Mouse (Mus musculus) T-cell, adult 66 days (primary cell): ENCODE data around the gene Cdh13. TPM values are rescaled to one million over a fixed set of nuclear protein-coding genes. Genes with fewer than 3 reads are reported as not detected.

Experiments
- total RNA-seq, 2 experiments: library from RNA; stranded (reverse); gene quantifications; 3 replicates in 1 of 2; 4 replicates in 1 of 2; pipeline ENCODE4 v1.2.4; 2023

Gene Cdh13
- total RNA-seq: under 1 TPM; 0.17 to 0.53 TPM

DNA sequence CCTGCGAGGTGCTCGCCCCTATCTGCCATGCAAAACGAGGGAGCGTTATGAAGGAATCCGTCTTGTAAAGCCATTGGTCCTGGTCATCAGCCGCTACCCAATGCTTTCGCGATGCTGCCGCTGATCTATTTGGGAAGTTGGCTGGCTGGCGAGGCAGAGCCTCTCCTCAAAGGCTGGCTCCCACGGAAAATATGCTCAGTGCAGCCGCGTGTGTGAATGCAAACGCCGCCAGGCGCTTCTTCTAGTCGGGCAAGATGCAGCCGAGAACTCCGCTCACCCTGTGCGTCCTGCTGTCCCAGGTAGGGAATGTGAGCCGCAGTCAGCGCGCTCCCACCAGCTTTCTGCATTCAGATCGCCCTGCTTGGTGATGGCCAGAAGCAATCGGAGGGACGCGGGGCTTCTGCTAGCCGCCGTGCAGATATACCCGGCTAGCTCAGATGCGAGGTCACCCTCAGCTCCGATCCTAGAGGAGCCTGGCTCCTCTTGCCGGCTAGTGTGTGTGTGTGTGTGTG lies at the start of gene Cdh13:
Gene Cdh13, plus strand, starts transcription at position 134 of the 512 bp plus-strand sequence.

DNA sequence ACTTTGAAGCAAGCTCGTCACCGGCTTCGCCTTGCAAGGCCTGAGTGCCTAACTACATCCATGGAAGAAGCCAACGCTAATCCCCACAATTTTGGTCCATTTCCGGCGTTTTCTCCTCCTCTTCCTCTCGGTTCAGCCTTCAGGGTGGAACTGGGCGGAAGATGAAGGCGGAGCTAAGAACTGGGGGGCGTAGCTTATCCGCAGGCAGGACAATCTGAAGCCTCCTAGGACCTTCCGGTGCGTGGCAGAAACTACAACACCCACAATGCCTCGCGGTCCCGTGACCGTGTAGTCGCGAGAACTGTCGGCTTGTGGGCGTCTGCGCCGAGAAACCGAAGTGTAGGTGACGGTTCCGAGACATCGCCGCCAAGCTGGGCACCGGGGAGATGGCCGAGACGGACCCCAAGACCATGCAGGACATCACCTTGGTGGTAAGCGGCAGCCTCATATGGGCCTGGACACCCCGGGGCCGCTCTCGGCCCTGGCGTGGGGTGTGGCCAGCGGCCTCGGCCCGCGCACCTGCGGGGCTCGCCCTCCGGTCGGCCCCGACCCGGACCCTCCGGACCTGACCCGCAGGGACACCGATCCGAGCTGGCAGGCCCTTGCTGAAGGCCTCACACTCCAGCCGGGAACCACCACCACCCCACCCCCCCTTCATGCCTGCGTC lies 1060.8 kb downstream of the Cdh13 start, which contains the start of gene Hsbp1:
Gene Hsbp1, plus strand, starts transcription at position 299 of the 667 bp plus-strand sequence.

